Mouse (Mus musculus) c-Kit-positive CD71-negative TER-119-negative erythroid progenitor cells, embryonic 14.5 days (primary cell): Measurements from ENCODE around the gene Grap.
"Not testable (repeated sequence)": the region's sequence is repeated elsewhere in the genome, so short reads cannot be mapped to it uniquely, and the experiment has no call there.

ENCODE experiments used
- DNase-seq: peaks from one replicate; pipeline ENCODE4 v3.0.0-alpha.2; 2013; ENCODE audit warnings: low read depth

The Grap gene

DNA sequence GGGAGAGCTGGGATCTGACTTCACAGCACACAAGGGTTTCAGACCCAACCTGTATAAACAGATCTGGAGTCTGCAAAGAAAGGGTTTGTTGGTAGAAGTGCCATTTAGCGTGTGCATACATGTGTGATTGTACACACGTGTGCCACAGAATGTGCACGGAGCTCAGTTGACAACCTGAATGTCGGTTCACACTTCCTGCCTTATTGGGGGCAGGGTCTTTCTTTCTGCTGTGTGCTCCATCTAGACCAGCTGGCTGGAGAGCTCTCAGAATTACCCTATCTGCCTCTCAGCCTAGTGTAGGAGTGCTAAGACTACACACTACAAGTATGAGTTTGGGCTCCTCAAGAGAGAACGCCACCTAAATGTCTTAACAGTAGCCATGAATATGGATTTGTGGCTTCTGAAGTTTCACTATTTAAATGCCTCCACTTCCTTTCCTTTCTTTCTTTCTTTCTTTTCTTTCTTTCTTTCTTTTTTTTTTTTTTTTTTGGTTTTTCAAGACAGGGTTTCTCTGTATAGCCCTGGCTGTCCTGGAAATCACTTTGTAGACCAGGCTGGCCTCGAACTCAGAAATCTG, 13.4 kb upstream of the Grap start:
- no peak for DNase-seq

DNA sequence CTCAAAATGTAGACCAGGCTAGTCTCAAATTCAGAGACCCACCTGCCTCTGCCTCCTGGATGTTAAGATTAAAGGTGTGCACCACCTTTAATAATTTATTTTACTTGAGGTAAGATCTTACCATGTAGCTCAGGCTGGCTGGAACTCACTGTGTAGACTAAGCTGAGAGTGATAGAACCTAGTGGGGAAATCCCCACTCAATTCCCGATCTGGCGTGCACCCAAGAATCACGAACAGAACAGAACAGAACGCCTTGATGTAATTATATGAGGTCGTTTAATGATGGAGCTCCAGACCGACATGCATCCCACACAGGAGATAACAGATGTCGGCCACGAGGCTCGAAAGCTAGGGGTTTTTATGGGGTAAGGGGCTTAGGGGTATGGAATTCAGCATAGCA, 12.5 kb upstream of the Grap start:
- DNase-seq: not testable (repeated sequence)

GRCm38 (mm10) chr11:61642106-61642505, 11.0 kb upstream of the Grap start:
- DNase-seq: no peak

GRCm38 (mm10) chr11:61643184-61643961, 9.7 kb upstream of the Grap start:
- DNase-seq: no peak

GRCm38 (mm10) chr11:61644576-61645326, 8.3 kb upstream of the Grap start:
- DNase-seq: no peak

- no peak for DNase-seq
Measured at GRCm38 (mm10) chr11:61645357-61645857, 7.7 kb upstream of the Grap start.

- DNase-seq: no peak
Measured at GRCm38 (mm10) chr11:61646499-61647039, 6.5 kb upstream of the Grap start.

- DNase-seq: no peak
Measured at GRCm38 (mm10) chr11:61647110-61647910, 5.8 kb upstream of the Grap start.

DNA sequence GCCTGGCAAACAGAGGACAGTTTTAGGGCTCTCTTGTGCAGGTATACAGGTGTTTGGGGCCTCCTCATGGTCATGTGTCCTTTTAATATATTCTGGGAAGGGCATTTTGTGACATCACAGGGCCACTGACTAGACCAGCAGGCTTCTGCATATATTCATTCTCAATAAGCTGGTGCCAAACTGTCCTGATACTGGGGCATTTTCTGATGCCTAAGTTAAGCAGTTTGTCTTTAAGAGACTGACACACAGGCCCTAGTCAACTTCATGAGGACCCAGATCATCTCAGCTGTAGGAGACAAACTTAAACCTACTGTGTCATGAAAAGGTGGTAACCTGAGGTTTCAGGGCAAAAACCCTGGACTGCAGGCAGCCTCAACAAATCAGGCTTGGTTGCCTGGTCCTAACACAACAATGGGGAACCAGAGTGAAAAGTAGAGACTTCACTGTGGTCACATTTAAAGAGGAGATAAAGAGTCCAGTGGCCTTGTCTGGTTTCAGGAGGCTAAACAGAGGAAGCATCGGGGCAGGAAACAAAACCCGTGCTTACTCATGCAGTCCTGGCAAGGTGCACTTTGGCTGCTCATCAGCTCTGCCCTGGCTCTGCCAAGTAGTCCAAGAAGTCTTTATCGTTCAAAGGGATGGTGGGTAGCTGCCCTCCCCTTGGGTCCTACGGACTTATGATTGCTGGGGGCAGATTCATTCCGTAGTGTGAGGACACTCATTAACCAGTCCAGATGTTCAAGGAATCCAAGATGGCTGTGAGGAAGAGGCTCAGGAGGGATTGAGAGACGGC, 4.9 kb upstream of the Grap start:
- no peak for DNase-seq

DNA sequence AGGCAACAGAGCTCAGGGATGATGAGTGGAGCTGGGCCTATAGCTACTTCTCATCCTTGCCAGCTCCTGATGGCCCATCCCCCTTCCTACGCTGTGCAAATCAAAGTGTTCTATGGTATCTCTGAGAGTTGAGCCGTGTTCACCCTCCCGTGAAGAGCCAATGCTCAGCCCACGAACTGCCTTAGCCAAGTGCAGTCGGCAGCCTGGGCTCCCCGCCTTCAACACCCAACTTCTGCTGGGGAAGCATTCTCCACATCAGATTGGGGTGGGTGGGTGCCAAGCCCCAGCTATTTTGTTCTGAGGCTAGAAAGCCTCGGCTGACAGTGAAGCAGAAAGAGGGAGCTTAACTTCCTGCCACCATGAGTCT, 4.3 kb upstream of the Grap start:
- DNase-seq: no peak

DNA sequence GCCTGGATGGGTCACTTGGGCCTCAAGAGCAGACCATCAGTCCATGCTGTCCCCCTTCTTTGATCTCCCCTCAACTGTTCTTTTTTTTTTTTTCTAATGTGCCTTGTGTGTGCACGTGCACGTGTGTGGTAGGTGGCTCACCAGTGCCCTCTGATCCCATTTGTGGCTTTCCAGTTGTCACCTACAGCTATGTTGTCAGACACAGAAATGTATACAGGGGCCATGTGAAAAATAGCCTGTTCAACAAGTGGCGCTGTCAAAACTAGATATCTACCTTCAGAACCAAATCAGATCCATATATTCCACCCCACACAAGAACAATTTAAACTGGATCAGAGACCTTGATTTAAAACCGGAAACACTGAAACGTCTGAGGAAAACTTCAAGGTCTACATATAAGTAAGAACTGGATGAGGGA, 3.9 kb upstream of the Grap start:
- no peak for DNase-seq

DNA sequence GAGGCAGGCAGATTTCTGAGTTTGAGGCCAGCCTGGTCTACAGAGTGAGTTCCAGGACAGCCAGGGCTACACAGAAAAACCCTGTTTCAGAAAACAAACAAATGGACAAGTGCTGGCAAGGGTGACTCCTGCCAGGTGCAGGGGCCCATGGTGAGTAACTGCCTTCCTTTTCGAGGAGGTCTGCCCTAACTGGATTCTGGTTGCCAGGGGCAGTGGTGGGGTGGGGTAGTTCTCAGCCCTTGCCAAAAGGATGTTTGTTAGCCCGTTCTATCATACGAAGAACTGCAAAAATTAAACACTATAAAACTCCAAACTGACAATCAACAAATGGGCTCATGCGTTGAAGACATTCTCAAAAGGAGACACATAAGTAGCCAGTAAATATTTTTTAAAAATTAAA, 3.4 kb upstream of the Grap start:
- DNase-seq: no peak

DNA sequence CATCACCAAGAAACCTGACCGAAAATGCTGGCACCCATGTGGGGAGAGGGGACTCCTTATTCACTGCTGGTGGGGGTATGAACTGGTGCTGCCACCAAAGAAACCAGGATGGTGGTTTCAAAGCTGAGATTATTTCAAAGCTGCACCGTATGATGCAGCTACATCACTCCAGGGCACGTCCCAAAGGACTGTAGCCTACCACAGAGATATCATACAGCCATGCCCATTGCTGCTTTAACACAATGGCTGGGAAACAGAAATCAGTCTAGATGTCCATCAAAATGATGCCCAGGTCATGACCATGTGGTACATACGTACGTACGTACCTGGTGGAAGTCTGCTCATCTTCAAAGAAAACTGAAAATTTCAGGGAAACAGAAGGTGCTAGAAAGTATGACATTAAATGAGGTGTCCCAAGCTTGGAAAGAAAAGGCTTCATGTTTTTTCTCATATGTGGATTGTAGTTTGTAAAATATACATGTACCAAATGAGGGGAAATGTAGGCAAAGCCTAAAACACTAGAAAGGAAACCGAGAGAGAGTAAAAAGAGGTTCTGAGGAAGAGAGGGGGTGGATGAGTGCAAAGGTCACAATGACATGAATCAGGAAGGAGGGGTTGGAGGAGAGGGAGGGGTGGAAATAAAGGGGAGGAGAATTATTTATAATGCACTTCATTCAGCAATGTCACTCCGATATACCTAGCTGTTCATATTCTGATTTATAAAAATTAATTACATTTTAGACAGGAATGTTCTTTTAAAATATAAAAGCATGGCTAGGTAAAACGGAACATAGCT, 2.4 kb upstream of the Grap start:
- DNase-seq: no peak

- no peak for DNase-seq
Measured at GRCm38 (mm10) chr11:61652216-61652615, 849 bp upstream of the Grap start.

DNA sequence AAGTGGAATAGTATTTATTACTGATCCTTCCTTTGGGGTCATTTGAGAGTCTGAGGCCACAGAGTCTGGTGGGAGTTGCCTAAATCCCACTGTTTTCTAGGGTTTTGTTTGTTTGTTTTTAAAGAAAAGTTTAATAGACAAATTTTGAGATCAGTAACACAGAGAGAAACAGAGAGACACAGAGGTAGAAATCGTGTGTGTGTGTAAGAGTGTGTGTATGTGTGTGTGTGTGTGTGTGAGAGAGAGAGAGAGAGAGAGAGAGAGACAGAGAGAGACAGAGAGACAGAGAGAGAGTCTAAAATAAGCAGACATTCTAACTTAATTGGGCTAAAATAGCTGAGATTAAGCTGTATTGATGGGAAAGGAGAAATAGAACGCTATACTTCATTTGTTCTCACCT, 503 bp downstream of the Grap start:
- DNase-seq: no peak

DNA sequence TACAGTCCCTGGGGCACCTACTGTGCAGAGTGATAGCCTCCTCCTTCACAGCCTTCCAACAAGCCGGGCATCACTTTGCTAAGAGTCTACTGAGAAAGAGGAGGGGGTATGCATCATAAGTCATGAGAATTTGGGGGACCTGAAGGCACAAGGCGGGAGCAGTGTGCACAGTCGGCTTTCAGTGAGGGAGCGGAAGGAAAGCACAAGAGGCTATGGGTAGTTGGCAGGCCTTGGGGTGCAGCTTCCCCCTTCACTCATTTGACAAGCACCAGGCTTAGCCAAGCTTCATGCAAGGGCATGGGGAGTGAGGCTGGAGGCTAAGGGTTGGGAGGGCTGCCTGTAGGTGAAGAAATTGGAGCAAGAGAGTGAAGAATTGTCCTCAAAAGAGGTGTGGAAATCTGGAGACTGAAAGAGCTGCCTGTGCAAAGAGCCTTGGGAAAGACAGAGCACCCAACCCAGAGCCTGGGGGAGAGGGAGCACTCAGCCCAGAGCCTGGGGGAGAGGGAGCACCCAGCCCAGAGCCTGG, 1.8 kb downstream of the Grap start:
- no peak for DNase-seq

DNA sequence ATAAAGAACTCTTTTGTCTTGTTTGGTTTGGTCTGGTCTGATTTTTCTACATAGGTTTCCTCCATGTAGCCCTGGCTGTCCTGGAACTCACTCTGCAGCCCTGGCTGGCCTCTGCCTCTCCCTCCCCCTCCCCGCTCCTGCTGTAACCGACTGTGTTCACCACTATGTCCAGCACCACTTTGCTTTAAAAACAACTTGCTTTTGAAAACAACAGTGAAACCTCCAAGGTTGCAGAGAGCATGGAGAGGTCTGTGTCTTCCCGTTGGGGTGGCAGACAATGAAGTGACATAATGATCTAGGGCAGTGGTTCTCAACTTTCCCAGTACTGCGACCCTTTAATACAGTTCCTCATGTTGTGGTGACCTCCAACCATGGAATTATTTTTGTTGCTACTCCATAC, 2.6 kb downstream of the Grap start:
- no peak for DNase-seq

GRCm38 (mm10) chr11:61656148-61656850, 3.2 kb downstream of the Grap start:
- DNase-seq: no peak

- no peak for DNase-seq
Measured at GRCm38 (mm10) chr11:61657432-61657831, 4.4 kb downstream of the Grap start.
